Mouse (Mus musculus) hindbrain, embryonic 13.5 days (tissue): ENCODE results near the gene Cntrl. TPM values are rescaled to one million over a fixed set of nuclear protein-coding genes. Genes with fewer than 3 reads are reported as not detected.

Experiments
- ATAC-seq: fragments of 200-750 bp; cut with Nextera tagmentation; 2 replicates; pipeline ENCODE4 v1.8.0; 2017; ENCODE audit warnings: moderate TSS enrichment; ENCODE audit not compliant: low FRiP score
- H3K27ac ChIP-seq: fragments of 300-500 bp; sonication (generic); 2 replicates; pipeline ENCODE4 v1.5.1; 2015; ENCODE audit warnings: inconsistent platforms, mild to moderate bottlenecking, moderate library complexity
- H3K27me3 ChIP-seq: fragments of 300-500 bp; sonication (generic); 2 replicates; pipeline ENCODE4 v1.6.1; 2015; ENCODE audit warnings: mild to moderate bottlenecking, inconsistent platforms
- H3K36me3 ChIP-seq: fragments of 300-500 bp; sonication (generic); 2 replicates; pipeline ENCODE4 v1.6.1; 2015; ENCODE audit warnings: mild to moderate bottlenecking, inconsistent platforms
- H3K4me1 ChIP-seq: fragments of 300-500 bp; sonication (generic); replicated peaks from 2 replicates; pipeline ENCODE4 v1.6.1; 2015; ENCODE audit warnings: inconsistent platforms
- H3K4me2 ChIP-seq: fragments of 300-500 bp; sonication (generic); 2 replicates; pipeline ENCODE4 v1.6.1; 2015; ENCODE audit warnings: inconsistent platforms, mild to moderate bottlenecking, moderate library complexity
- H3K4me3 ChIP-seq: fragments of 300-500 bp; sonication (generic); 2 replicates; pipeline ENCODE4 v1.5.1; 2015; ENCODE audit warnings: mild to moderate bottlenecking, inconsistent platforms
- H3K9ac ChIP-seq: fragments of 300-500 bp; sonication (generic); 2 replicates; pipeline ENCODE4 v1.6.1; 2015; ENCODE audit warnings: mild to moderate bottlenecking, inconsistent platforms
- H3K9me3 ChIP-seq: fragments of 300-500 bp; sonication (generic); 2 replicates; pipeline ENCODE4 v1.6.1; 2016; ENCODE audit warnings: inconsistent platforms
- WGBS: fragments of 180-500 bp; shearing (Covaris S2); methylation state at CpG from one replicate; pipeline ENCODE4 v1.1.7; 2015; 5-methylcytosine and 5-hydroxymethylcytosine counted together
- polyA plus RNA-seq: library from polyadenylated mRNA; unstranded; fragments of >200 nt; fragmentation: Nextera tagmentation; extraction: Ambion mirVana; gene quantifications from 2 replicates; pipeline ENCODE4 v1.2.1, GENCODE M21; 2015

The Cntrl gene
- polyA plus RNA-seq = 11.9 and 13.8 TPM in 2 replicates

DNA sequence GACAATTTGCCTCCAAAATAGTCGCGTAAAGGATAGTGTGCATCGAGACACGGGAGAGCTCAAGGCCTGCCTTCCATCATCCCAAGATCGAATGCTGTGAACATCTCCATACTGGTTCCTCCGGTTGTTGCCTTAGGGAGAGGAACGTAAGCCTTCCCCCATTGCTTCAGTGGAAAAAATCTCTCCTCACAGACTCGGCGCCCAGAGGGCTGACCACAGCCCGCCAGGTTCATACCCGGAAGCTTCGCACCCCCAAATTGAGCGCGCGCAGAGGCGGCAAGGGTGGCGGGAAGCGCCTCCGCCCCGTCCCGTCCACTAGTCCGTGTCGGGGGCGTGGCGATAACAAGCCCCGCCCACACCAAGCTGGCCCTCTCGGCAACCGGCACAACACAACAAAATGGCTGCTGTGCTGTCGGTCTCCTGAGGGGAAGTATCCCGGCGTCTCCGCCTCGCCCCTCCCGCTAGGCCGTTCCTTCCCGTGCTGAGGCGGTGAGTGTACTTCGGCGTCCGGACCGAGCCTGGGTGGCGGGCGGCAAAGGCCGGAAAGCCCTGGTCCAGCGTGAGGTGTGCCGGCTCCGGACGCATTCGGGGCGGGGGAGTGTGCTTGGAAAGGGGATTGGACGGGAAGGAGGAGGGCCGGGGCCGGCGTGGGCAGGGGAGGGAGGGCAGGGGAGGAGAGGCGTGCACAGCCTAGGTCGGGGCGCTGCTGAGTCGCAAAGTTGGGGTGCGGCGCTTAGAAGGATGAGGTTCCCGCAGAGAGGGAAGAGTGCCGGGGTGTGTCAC is at the start of gene Cntrl:
Gene Cntrl, plus strand, starts transcription at position 352 of the 783 bp plus-strand sequence.
- Histone ChIP-seq H3K4me3 (peak within 1 kb of the TSS; percentile 78), H3K36me3 (no peaks in the 10 kb centered on the region), H3K9me3 (no peaks in the 10 kb centered on the region), H3K27me3 (no peaks in the 10 kb centered on the region), H3K4me2 (peak within 1 kb of the TSS; percentile 75), H3K27ac (peak within 1 kb of the TSS; percentile 91), H3K9ac (peak within 1 kb of the TSS; percentile 79), H3K4me1 (peaks cover 12% of the 10 kb centered on the region)
- under 1% methylated on average over 62 of the region's 62 CpGs for WGBS
- peak; percentile 98 for ATAC-seq

GRCm38 (mm10) chr2:35060256-35060655 is 49.0 kb upstream of the Cntrl start:
- Histone ChIP-seq H3K36me3 (no peaks in the 10 kb centered on the region), H3K4me1 (no peaks in the 10 kb centered on the region), H3K4me3 (no peak overlapping the region), H3K9me3 (no peaks in the 10 kb centered on the region), H3K4me2 (no peak overlapping the region), H3K27ac (no peak overlapping the region), H3K27me3 (no peaks in the 10 kb centered on the region), H3K9ac (no peak overlapping the region)
- ATAC-seq = no peak
- 93% methylated on average over 5 of the region's 5 CpGs for WGBS

GRCm38 (mm10) chr2:35060897-35061296 is 48.4 kb upstream of the Cntrl start:
- no peaks in the 10 kb centered on the region for H3K4me1 ChIP-seq
- H3K36me3 ChIP-seq = no peaks in the 10 kb centered on the region
- 81% methylated on average over 6 of the region's 6 CpGs for WGBS
- no peak overlapping the region for H3K4me2 ChIP-seq
- H3K27ac ChIP-seq = no peak overlapping the region
- H3K9me3 ChIP-seq = no peaks in the 10 kb centered on the region
- no peak overlapping the region for H3K9ac ChIP-seq
- H3K27me3 ChIP-seq = no peaks in the 10 kb centered on the region
- no peak overlapping the region for H3K4me3 ChIP-seq
- ATAC-seq = no peak

GRCm38 (mm10) chr2:35061338-35061737 is 48.0 kb upstream of the Cntrl start, which contains the start of gene Hc:
Gene Hc, minus strand, starts transcription at chr2:35061438.
- 91% methylated on average over 5 of the region's 5 CpGs for WGBS
- Histone ChIP-seq H3K9me3 (no peaks in the 10 kb centered on the region), H3K4me2 (no peak within 1 kb of the TSS), H3K4me1 (no peaks in the 10 kb centered on the region), H3K27me3 (no peaks in the 10 kb centered on the region), H3K36me3 (no peaks in the 10 kb centered on the region), H3K4me3 (no peak within 1 kb of the TSS), H3K9ac (no peak within 1 kb of the TSS), H3K27ac (no peak within 1 kb of the TSS)
- no peak for ATAC-seq

- Histone ChIP-seq H3K9ac (no peak overlapping the region), H3K4me2 (no peak overlapping the region), H3K4me1 (no peaks in the 10 kb centered on the region), H3K36me3 (no peaks in the 10 kb centered on the region), H3K27me3 (no peaks in the 10 kb centered on the region), H3K27ac (no peak overlapping the region), H3K4me3 (no peak overlapping the region), H3K9me3 (no peaks in the 10 kb centered on the region)
- 93% methylated on average over 6 of the region's 6 CpGs for WGBS
- no peak for ATAC-seq
Observed at GRCm38 (mm10) chr2:35063333-35064030, 45.8 kb upstream of the Cntrl start.

- Histone ChIP-seq H3K4me2 (no peak overlapping the region), H3K9me3 (no peaks in the 10 kb centered on the region), H3K27ac (no peak overlapping the region), H3K4me1 (no peaks in the 10 kb centered on the region), H3K4me3 (no peak overlapping the region), H3K27me3 (no peaks in the 10 kb centered on the region), H3K9ac (no peak overlapping the region), H3K36me3 (no peaks in the 10 kb centered on the region)
- WGBS = 92% methylated on average over 13 of the region's 13 CpGs
- ATAC-seq = no peak
Observed at GRCm38 (mm10) chr2:35066525-35067082, 42.7 kb upstream of the Cntrl start.

GRCm38 (mm10) chr2:35067117-35067516 is 42.2 kb upstream of the Cntrl start:
- Histone ChIP-seq H3K9me3 (no peaks in the 10 kb centered on the region), H3K4me1 (no peaks in the 10 kb centered on the region), H3K4me2 (no peak overlapping the region), H3K4me3 (no peak overlapping the region), H3K27ac (no peak overlapping the region), H3K9ac (no peak overlapping the region), H3K27me3 (no peaks in the 10 kb centered on the region), H3K36me3 (no peaks in the 10 kb centered on the region)
- ATAC-seq = no peak
- 93% methylated on average over 11 of the region's 11 CpGs for WGBS

- Histone ChIP-seq H3K4me3 (no peak overlapping the region), H3K4me2 (no peak overlapping the region), H3K27me3 (no peaks in the 10 kb centered on the region), H3K9me3 (no peaks in the 10 kb centered on the region), H3K9ac (no peak overlapping the region), H3K4me1 (no peaks in the 10 kb centered on the region), H3K27ac (no peak overlapping the region), H3K36me3 (no peaks in the 10 kb centered on the region)
- 98% methylated on average over 1 of the region's 1 CpGs for WGBS
- ATAC-seq = no peak
Observed at GRCm38 (mm10) chr2:35069124-35069523, 40.2 kb upstream of the Cntrl start.

- H3K36me3 ChIP-seq = no peaks in the 10 kb centered on the region
- H3K9me3 ChIP-seq = no peaks in the 10 kb centered on the region
- no peak overlapping the region for H3K4me3 ChIP-seq
- no peaks in the 10 kb centered on the region for H3K4me1 ChIP-seq
- no peak overlapping the region for H3K9ac ChIP-seq
- ATAC-seq = no peak
- no peak overlapping the region for H3K4me2 ChIP-seq
- WGBS = 88% methylated on average over 4 of the region's 4 CpGs
- no peak overlapping the region for H3K27ac ChIP-seq
- H3K27me3 ChIP-seq = no peaks in the 10 kb centered on the region
Observed at GRCm38 (mm10) chr2:35070275-35070674, 39.0 kb upstream of the Cntrl start.

GRCm38 (mm10) chr2:35072547-35072946 is 36.7 kb upstream of the Cntrl start:
- no peaks in the 10 kb centered on the region for H3K4me1 ChIP-seq
- no peaks in the 10 kb centered on the region for H3K36me3 ChIP-seq
- no peaks in the 10 kb centered on the region for H3K9me3 ChIP-seq
- no peak overlapping the region for H3K4me3 ChIP-seq
- H3K4me2 ChIP-seq = no peak overlapping the region
- H3K27me3 ChIP-seq = no peaks in the 10 kb centered on the region
- H3K9ac ChIP-seq = no peak overlapping the region
- WGBS = 82% methylated on average over 2 of the region's 2 CpGs
- ATAC-seq = no peak
- no peak overlapping the region for H3K27ac ChIP-seq

GRCm38 (mm10) chr2:35074328-35074727 is 35.0 kb upstream of the Cntrl start:
- no peak overlapping the region for H3K9ac ChIP-seq
- no peak overlapping the region for H3K4me2 ChIP-seq
- no peaks in the 10 kb centered on the region for H3K4me1 ChIP-seq
- no peaks in the 10 kb centered on the region for H3K27me3 ChIP-seq
- no peaks in the 10 kb centered on the region for H3K36me3 ChIP-seq
- no peak overlapping the region for H3K27ac ChIP-seq
- ATAC-seq = no peak
- WGBS = 88% methylated on average over 3 of the region's 3 CpGs
- no peak overlapping the region for H3K4me3 ChIP-seq
- H3K9me3 ChIP-seq = no peaks in the 10 kb centered on the region

DNA sequence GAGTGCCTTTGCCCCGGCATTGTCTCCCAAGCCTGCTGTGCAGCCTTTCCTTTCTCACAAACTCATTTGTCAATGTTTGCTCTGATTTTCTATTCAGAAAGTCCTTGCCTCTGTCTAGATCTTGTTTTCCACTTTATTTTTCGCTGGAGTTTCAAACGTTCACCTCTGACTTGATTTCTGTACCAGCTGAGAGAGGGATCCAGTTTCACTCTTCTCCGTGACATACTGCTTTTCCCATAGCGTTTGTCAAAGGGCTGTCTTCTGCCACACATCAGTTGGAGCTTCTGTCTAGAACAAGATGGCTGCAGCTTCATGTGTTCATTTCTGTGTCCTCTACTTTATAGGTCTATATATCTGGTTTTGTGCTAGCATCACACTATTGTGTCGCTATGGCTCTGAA is 30.1 kb upstream of the Cntrl start:
- Histone ChIP-seq H3K36me3 (no peaks in the 10 kb centered on the region), H3K4me3 (no peak overlapping the region), H3K9ac (no peak overlapping the region), H3K4me2 (no peak overlapping the region), H3K27ac (no peak overlapping the region), H3K27me3 (no peaks in the 10 kb centered on the region), H3K9me3 (no peaks in the 10 kb centered on the region), H3K4me1 (no peaks in the 10 kb centered on the region)
- no peak for ATAC-seq
- WGBS = 61% methylated on average over 6 of the region's 6 CpGs
